Mouse (Mus musculus): Measurements from ENCODE around the gene Afg3l1. TPM values are rescaled to one million over a fixed set of nuclear protein-coding genes. Genes with fewer than 3 reads are reported as not detected.

Gene Afg3l1
- 72.8 TPM for polyA plus RNA-seq (2017; shearing (Covaris generic))

GRCm38 (mm10) chr8:123477737-123478258 is at the start of gene Afg3l1:
Afg3l1 (plus strand) TSS chr8:123477903.

GRCm38 (mm10) chr8:123514781-123515539 is 37.3 kb downstream of the Afg3l1 start, which contains the start of gene Dbndd1:
Dbndd1 (minus strand) TSS chr8:123515463.

GRCm38 (mm10) chr8:123518667-123519066 is 41.0 kb downstream of the Afg3l1 start, which contains the start of gene Gas8:
Gas8 (plus strand) TSS chr8:123518834.

Other genes starting within 250 kb of the Afg3l1 start
- 7.9 TPM for gene Spata2l, start 241.7 kb upstream of the Afg3l1 start, polyA plus RNA-seq (2017; shearing (Covaris generic))
- 36.7 TPM for gene Zfp276, start 223.7 kb upstream of the Afg3l1 start, polyA plus RNA-seq (2017; shearing (Covaris generic))
- gene Vps9d1, start 223.6 kb upstream of the Afg3l1 start, polyA plus RNA-seq (2017; shearing (Covaris generic)), result 16.2 TPM
- 5.4 TPM for gene Fanca, start 159.3 kb upstream of the Afg3l1 start, polyA plus RNA-seq (2017; shearing (Covaris generic))
- gene Spire2, start 145.2 kb upstream of the Afg3l1 start, polyA plus RNA-seq (2017; shearing (Covaris generic)), result 0.54 TPM
- 348 TPM for gene Tcf25, start 104.2 kb upstream of the Afg3l1 start, polyA plus RNA-seq (2017; shearing (Covaris generic))
- 0.50 TPM for gene Mc1r, start 70.8 kb upstream of the Afg3l1 start, polyA plus RNA-seq (2017; shearing (Covaris generic))
- not detected for gene Tubb3, start 66.5 kb upstream of the Afg3l1 start, polyA plus RNA-seq (2017; shearing (Covaris generic))
- 8.2 TPM for gene Def8, start 54.4 kb upstream of the Afg3l1 start, polyA plus RNA-seq (2017; shearing (Covaris generic))
- gene Dbndd1, start 37.6 kb downstream of the Afg3l1 start, polyA plus RNA-seq (2017; shearing (Covaris generic)), result not detected
- 2.3 TPM for gene Gas8, start 40.9 kb downstream of the Afg3l1 start, polyA plus RNA-seq (2017; shearing (Covaris generic))
- 0.84 TPM for gene Rhou, start 176.0 kb downstream of the Afg3l1 start, polyA plus RNA-seq (2017; shearing (Covaris generic))